Mouse (Mus musculus) kidney, adult 2 months (tissue): ENCODE measurements around the gene Pigt. TPM values are rescaled to one million over a fixed set of nuclear protein-coding genes. Genes with fewer than 3 reads are reported as not detected.

Source experiments
- DNase-seq: peaks from one replicate; pipeline ENCODE4 v3.0.0; 2021
- H3K27ac ChIP-seq: fragments of 200-500 bp; 2 replicates; pipeline ENCODE4 v1.5.1; 2012; ENCODE audit warnings: low read depth, low read length, control low read depth, inconsistent platforms; ENCODE audit not compliant: insufficient read depth
- H3K27me3 ChIP-seq: fragments of 200-500 bp; replicated peaks from 2 replicates; pipeline ENCODE4 v1.6.1; 2012; ENCODE audit warnings: mild to moderate bottlenecking, moderate library complexity, low read length, inconsistent platforms; ENCODE audit not compliant: control insufficient read depth, insufficient read depth
- H3K36me3 ChIP-seq: fragments of 200-500 bp; 2 replicates; pipeline ENCODE4 v1.6.1; 2012; ENCODE audit warnings: mild to moderate bottlenecking, moderate library complexity, low read length, inconsistent platforms; ENCODE audit not compliant: control insufficient read depth, insufficient read depth
- H3K4me1 ChIP-seq: fragments of 200-500 bp; 2 replicates; pipeline ENCODE4 v1.6.1; 2011; ENCODE audit warnings: low read length; ENCODE audit not compliant: control insufficient read depth, insufficient read depth
- H3K4me3 ChIP-seq: fragments of 200-500 bp; 2 replicates; pipeline ENCODE4 v1.5.1; 2011; ENCODE audit warnings: mild to moderate bottlenecking, low read depth, low read length, control low read depth; ENCODE audit not compliant: insufficient read depth
- CTCF ChIP-seq: fragments of 200-500 bp; conservative IDR thresholded peaks from 2 replicates; pipeline ENCODE4 v1.5.1; 2011; ENCODE audit warnings: low read depth, mild to moderate bottlenecking, control low read depth, low read length, moderate library complexity, mixed read lengths; ENCODE audit not compliant: insufficient read depth, insufficient read length
- POLR2A ChIP-seq: fragments of 200-500 bp; IDR thresholded peaks from one replicate; pipeline ENCODE4 v1.6.1; 2011; ENCODE audit warnings: low read depth, low read length, control low read depth
- WGBS: fragments of 180-500 bp; shearing (Covaris S2); methylation state at CpG from one replicate; pipeline ENCODE4 v1.1.7; 2018; 5-methylcytosine and 5-hydroxymethylcytosine counted together
- polyA plus RNA-seq: library from polyadenylated mRNA; depleted of rRNA; stranded (reverse); fragments of >200 nt; gene quantifications from 2 replicates; pipeline ENCODE4 v1.2.3, GENCODE M21; 2012; rRNA removed

The Pigt gene
- polyA plus RNA-seq, 1 experiment = 101 TPM

DNA sequence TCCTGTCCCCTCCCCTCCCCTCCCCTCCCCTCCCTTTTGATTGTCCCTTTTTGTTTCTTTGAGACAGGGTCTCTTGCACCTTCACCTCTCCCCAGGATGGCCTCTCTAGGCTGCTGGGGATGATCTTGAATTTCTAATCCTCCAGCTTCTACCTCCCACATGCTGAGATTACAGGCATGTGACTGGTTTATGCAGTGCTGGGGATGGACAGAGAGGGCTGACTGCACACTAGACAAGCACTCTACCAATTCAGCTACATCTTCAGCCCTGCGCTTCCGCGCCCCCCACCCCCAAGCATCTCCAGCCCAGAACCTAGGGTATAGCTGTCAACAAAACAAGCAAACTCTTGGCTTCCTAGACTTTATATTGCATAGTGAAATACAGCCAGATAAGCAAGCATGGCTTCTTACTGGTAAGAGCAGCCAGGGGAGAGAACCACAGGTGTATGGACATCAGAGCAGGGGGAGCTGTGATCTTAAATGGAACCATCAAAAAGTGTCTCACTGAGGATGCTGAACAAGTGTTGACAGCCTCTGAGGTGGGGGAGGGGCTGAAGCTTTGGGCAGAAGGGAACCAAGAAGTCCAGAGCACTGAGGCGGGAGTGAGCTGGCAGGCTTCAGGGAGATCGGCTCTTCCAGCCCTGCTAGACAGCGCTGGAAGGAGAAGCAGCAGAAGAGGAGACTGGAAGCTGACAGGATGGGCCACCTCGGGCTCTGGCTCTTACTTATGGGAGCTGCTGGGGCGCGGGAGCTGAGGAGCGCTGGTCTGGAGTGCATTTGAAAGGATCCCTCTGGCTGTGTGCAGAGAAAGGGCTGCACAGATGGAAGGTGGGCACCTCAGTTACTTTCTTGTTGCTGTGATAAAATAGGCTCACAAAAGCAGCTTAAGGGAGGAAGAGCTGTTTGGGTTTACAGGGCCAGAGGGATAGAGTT lies 52.9 kb downstream of the Pigt start:
- TF ChIP-seq POLR2A (no peak), CTCF (no peak)
- Histone ChIP-seq H3K4me1 (no peaks in the 10 kb centered on the region), H3K36me3 (no peaks in the 10 kb centered on the region), H3K4me3 (no peak overlapping the region), H3K27me3 (no peaks in the 10 kb centered on the region), H3K27ac (no peak overlapping the region)
- no peak for DNase-seq
- WGBS = 40% methylated on average over 10 of the region's 10 CpGs

GRCm38 (mm10) chr2:164550895-164551269 lies 53.6 kb downstream of the Pigt start:
- TF ChIP-seq CTCF (no peak), POLR2A (no peak)
- H3K27ac ChIP-seq = no peak overlapping the region
- no peaks in the 10 kb centered on the region for H3K36me3 ChIP-seq
- no peaks in the 10 kb centered on the region for H3K4me1 ChIP-seq
- H3K4me3 ChIP-seq = no peak overlapping the region
- 72% methylated on average over 2 of the region's 2 CpGs for WGBS
- H3K27me3 ChIP-seq = no peaks in the 10 kb centered on the region
- DNase-seq = no peak

GRCm38 (mm10) chr2:164551502-164551901 lies 54.2 kb downstream of the Pigt start:
- no peak for DNase-seq
- WGBS = 90% methylated on average over 9 of the region's 9 CpGs
- H3K27ac ChIP-seq = no peak overlapping the region
- no peak overlapping the region for H3K4me3 ChIP-seq
- no peaks in the 10 kb centered on the region for H3K27me3 ChIP-seq
- H3K36me3 ChIP-seq = no peaks in the 10 kb centered on the region
- no peak for TF ChIP-seq POLR2A
- TF ChIP-seq CTCF = no peak
- H3K4me1 ChIP-seq = no peaks in the 10 kb centered on the region

Other genes with a start within 250 kb of the Pigt start
- gene Svs3b, start 240.9 kb upstream of the Pigt start, polyA plus RNA-seq = not detected in 2 replicates
- not detected in 2 replicates for gene Svs4, start 219.1 kb upstream of the Pigt start, polyA plus RNA-seq
- not detected in 2 replicates for gene Svs3a, start 208.3 kb upstream of the Pigt start, polyA plus RNA-seq
- not detected in 2 replicates for gene Svs6, start 180.8 kb upstream of the Pigt start, polyA plus RNA-seq
- gene Svs5, start 164.8 kb upstream of the Pigt start, polyA plus RNA-seq = not detected in 2 replicates
- gene Slpi, start 108.4 kb upstream of the Pigt start, polyA plus RNA-seq = 3.0 and 4.6 TPM in 2 replicates
- 0.04 TPM in 1 of 2 replicates, not detected in the other for gene Rbpjl, start 94.4 kb upstream of the Pigt start, polyA plus RNA-seq
- gene Matn4, start 92.4 kb upstream of the Pigt start, polyA plus RNA-seq = 1.4 and 2.6 TPM in 2 replicates
- gene Sdc4, start 53.6 kb upstream of the Pigt start, polyA plus RNA-seq = 194 and 212 TPM in 2 replicates
- 94.5 and 122 TPM in 2 replicates for gene Sys1, start 40.6 kb upstream of the Pigt start, polyA plus RNA-seq
- gene Gm20458, start 36.6 kb upstream of the Pigt start, polyA plus RNA-seq = 22.1 and 23.4 TPM in 2 replicates
- gene Trp53tg5, start 23.8 kb upstream of the Pigt start, polyA plus RNA-seq = 0.10 TPM in 1 of 2 replicates, not detected in the other
- 36.8 and 43.6 TPM in 2 replicates for gene Dbndd2, start 11.4 kb upstream of the Pigt start, polyA plus RNA-seq
- 459 and 460 TPM in 2 replicates for gene Wfdc2, start 64.9 kb downstream of the Pigt start, polyA plus RNA-seq
- gene Spint3, start 75.9 kb downstream of the Pigt start, polyA plus RNA-seq = not detected in 2 replicates
- gene Wfdc6a, start 87.9 kb downstream of the Pigt start, polyA plus RNA-seq = not detected in 2 replicates
- gene Eppin, start 96.1 kb downstream of the Pigt start, polyA plus RNA-seq = not detected in 2 replicates
- not detected in 2 replicates for gene Wfdc6b, start 116.0 kb downstream of the Pigt start, polyA plus RNA-seq
- gene Wfdc8, start 116.1 kb downstream of the Pigt start, polyA plus RNA-seq = not detected in 2 replicates
- 9.2 and 10.3 TPM in 2 replicates for gene Wfdc16, start 141.3 kb downstream of the Pigt start, polyA plus RNA-seq
- not detected in 2 replicates for gene Wfdc10, start 158.5 kb downstream of the Pigt start, polyA plus RNA-seq
- not detected in 2 replicates for gene Wfdc9, start 159.1 kb downstream of the Pigt start, polyA plus RNA-seq
- gene Wfdc11, start 176.6 kb downstream of the Pigt start, polyA plus RNA-seq = not detected in 2 replicates
- gene Wfdc13, start 187.6 kb downstream of the Pigt start, polyA plus RNA-seq = not detected in 2 replicates
- gene Spint4, start 201.0 kb downstream of the Pigt start, polyA plus RNA-seq = not detected in 2 replicates
- not detected in 2 replicates for gene Spint5, start 217.8 kb downstream of the Pigt start, polyA plus RNA-seq
- 0.57 and 1.0 TPM in 2 replicates for gene Wfdc3, start 248.4 kb downstream of the Pigt start, polyA plus RNA-seq
- 32.6 and 34.5 TPM in 2 replicates for gene Dnttip1, start 248.5 kb downstream of the Pigt start, polyA plus RNA-seq